Mouse (Mus musculus) lung, embryonic 14.5 days (tissue): Measurements from ENCODE around the gene Mylip. TPM values are rescaled to one million over a fixed set of nuclear protein-coding genes. Genes with fewer than 3 reads are reported as not detected.

ENCODE experiments used
- ATAC-seq: fragments of 200-750 bp; cut with Nextera tagmentation; 2 replicates; pipeline ENCODE4 v1.8.0; 2017; ENCODE audit warnings: mild to moderate bottlenecking, moderate TSS enrichment, moderate library complexity; ENCODE audit not compliant: insufficient read depth
- DNase-seq: peaks from one replicate; pipeline ENCODE4 v3.0.0-alpha.2; 2015
- H3K27ac ChIP-seq: fragments of 300-500 bp; sonication (generic); 2 replicates; pipeline ENCODE4 v1.5.1; 2014; ENCODE audit warnings: low read depth, mild to moderate bottlenecking, moderate library complexity
- H3K27me3 ChIP-seq: fragments of 300-500 bp; sonication (generic); 2 replicates; pipeline ENCODE4 v1.6.1; 2014; ENCODE audit warnings: low read length, control low read depth; ENCODE audit not compliant: insufficient read depth
- H3K36me3 ChIP-seq: fragments of 300-500 bp; sonication (generic); 2 replicates; pipeline ENCODE4 v1.6.1; 2014; ENCODE audit warnings: control low read depth; ENCODE audit not compliant: insufficient read depth
- H3K4me1 ChIP-seq: fragments of 300-500 bp; sonication (generic); 2 replicates; pipeline ENCODE4 v1.6.1; 2014; ENCODE audit warnings: antibody characterized with exemption, control low read depth; ENCODE audit not compliant: insufficient read depth
- H3K4me2 ChIP-seq: fragments of 300-500 bp; sonication (generic); 2 replicates; pipeline ENCODE4 v1.6.1; 2014; ENCODE audit warnings: mild to moderate bottlenecking
- H3K4me3 ChIP-seq: fragments of 300-500 bp; sonication (generic); 2 replicates; pipeline ENCODE4 v1.5.1; 2014; ENCODE audit warnings: low read depth, low read length
- H3K9ac ChIP-seq: fragments of 300-500 bp; sonication (generic); 2 replicates; pipeline ENCODE4 v1.6.1; 2014
- H3K9me3 ChIP-seq: fragments of 300-500 bp; sonication (generic); 2 replicates; pipeline ENCODE4 v1.6.1; 2016; ENCODE audit warnings: low read depth, low read length, control low read depth
- CTCF ChIP-seq: IDR thresholded peaks from 2 replicates; pipeline ENCODE4 v1.5.1; 2016; ENCODE audit warnings: antibody characterized with exemption, low read depth
- WGBS: fragments of 180-500 bp; shearing (Covaris S2); extraction: QIAGEN DNeasy Blood & Tissue Kit; methylation state at CpG from one replicate; pipeline ENCODE4 v1.1.7; 2014; 5-methylcytosine and 5-hydroxymethylcytosine counted together
- polyA plus RNA-seq: library from polyadenylated mRNA; unstranded; fragments of >200 nt; fragmentation: Nextera tagmentation; extraction: Ambion mirVana; gene quantifications from 2 replicates; pipeline ENCODE4 v1.2.1, GENCODE M21; 2014

Mylip gene
- polyA plus RNA-seq, 1 experiment from 2014 or later = 3.8 TPM

GRCm38 (mm10) chr13:45358208-45358607, 31.3 kb upstream of the Mylip start:
- Histone ChIP-seq H3K4me1 (no peaks in the 10 kb centered on the region), H3K4me2 (no peak overlapping the region), H3K36me3 (no peaks in the 10 kb centered on the region), H3K9me3 (no peaks in the 10 kb centered on the region), H3K27ac (no peak overlapping the region), H3K4me3 (no peak overlapping the region), H3K27me3 (no peaks in the 10 kb centered on the region), H3K9ac (no peak overlapping the region)
- 71% methylated on average over 5 of the region's 5 CpGs for whole genome bisulfite sequencing
- no peak for ATAC-seq
- TF ChIP-seq CTCF = no peak
- DNase-seq = no peak

DNA sequence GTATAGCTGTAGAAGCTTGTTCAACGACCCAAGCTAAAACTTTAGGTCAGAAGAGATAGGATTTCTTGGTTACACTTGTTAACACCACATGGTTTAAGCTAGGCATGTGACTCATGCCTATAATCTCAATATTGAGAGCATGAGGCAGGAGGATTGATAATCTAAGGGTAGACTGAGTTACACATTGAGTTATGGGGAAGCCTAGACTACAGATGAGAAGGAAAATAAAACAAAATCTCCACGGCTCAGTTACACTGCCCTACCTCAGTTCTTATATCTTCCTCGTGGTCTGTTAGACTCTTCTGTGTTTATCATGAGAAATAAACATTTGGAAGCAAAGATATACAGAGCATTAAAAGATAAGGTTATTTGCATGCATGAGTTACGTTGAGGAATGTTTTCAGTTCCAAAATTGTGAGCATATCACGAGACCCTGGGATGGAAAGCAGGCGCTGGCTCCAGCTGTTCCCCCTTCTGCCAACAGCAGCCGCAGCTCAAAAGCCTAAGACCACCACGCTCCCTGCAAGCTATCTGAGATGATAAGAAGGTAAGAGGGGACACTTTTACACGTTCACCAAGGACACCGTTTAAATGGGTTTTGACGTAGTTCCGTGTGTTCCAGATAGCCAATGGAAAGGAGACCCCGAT, 30.7 kb upstream of the Mylip start:
- H3K9ac ChIP-seq = no peak overlapping the region
- TF ChIP-seq CTCF = no peak
- H3K4me2 ChIP-seq = no peak overlapping the region
- H3K4me3 ChIP-seq = no peak overlapping the region
- ATAC-seq (peak; percentile 52), DNase-seq (peak; percentile 56)
- WGBS = 44% methylated on average over 13 of the region's 13 CpGs
- no peaks in the 10 kb centered on the region for H3K4me1 ChIP-seq
- no peaks in the 10 kb centered on the region for H3K36me3 ChIP-seq
- no peaks in the 10 kb centered on the region for H3K9me3 ChIP-seq
- no peak overlapping the region for H3K27ac ChIP-seq
- no peaks in the 10 kb centered on the region for H3K27me3 ChIP-seq

DNA sequence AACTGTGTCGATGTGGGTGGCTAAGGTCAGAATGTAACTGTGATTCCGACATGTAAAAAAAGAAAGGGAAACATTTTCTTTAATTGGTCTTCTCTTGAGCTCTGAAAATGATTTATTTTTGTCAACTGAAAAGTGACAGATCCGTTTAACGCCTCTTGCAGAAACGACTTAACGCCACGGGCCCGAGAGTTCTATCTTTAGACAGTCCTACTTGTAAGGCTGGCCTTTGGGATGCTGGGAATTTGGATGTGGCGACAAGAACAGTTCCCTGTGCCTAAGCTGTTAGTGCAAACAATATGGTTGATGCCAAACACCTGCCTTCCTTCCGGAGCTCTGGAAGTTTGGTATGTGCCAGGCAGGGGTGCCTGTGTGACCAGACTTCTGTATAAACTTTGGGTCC, 23.8 kb upstream of the Mylip start:
- TF ChIP-seq CTCF = no peak
- no peak overlapping the region for H3K27ac ChIP-seq
- DNase-seq (no peak), ATAC-seq (no peak)
- no peaks in the 10 kb centered on the region for H3K9me3 ChIP-seq
- 73% methylated on average over 10 of the region's 10 CpGs for WGBS
- H3K4me1 ChIP-seq = no peaks in the 10 kb centered on the region
- no peak overlapping the region for H3K4me3 ChIP-seq
- H3K4me2 ChIP-seq = no peak overlapping the region
- H3K36me3 ChIP-seq = no peaks in the 10 kb centered on the region
- no peaks in the 10 kb centered on the region for H3K27me3 ChIP-seq
- no peak overlapping the region for H3K9ac ChIP-seq

GRCm38 (mm10) chr13:45371673-45372072, 17.9 kb upstream of the Mylip start:
- no peak for TF ChIP-seq CTCF
- Histone ChIP-seq H3K4me3 (no peak overlapping the region), H3K4me1 (no peaks in the 10 kb centered on the region), H3K9ac (no peak overlapping the region), H3K4me2 (no peak overlapping the region), H3K36me3 (no peaks in the 10 kb centered on the region), H3K27ac (no peak overlapping the region), H3K27me3 (no peaks in the 10 kb centered on the region), H3K9me3 (no peaks in the 10 kb centered on the region)
- WGBS = 63% methylated on average over 2 of the region's 2 CpGs
- ATAC-seq (no peak), DNase-seq (no peak)

- ATAC-seq (no peak), DNase-seq (no peak)
- Histone ChIP-seq H3K27ac (no peak overlapping the region), H3K4me1 (no peaks in the 10 kb centered on the region), H3K36me3 (no peaks in the 10 kb centered on the region), H3K9me3 (no peaks in the 10 kb centered on the region), H3K9ac (no peak overlapping the region), H3K27me3 (no peaks in the 10 kb centered on the region), H3K4me3 (no peak overlapping the region), H3K4me2 (no peak overlapping the region)
- 77% methylated on average over 2 of the region's 2 CpGs for WGBS
- no peak for TF ChIP-seq CTCF
These were observed 17.1 kb upstream of the Mylip start for GRCm38 (mm10) chr13:45372456-45372855.

DNA sequence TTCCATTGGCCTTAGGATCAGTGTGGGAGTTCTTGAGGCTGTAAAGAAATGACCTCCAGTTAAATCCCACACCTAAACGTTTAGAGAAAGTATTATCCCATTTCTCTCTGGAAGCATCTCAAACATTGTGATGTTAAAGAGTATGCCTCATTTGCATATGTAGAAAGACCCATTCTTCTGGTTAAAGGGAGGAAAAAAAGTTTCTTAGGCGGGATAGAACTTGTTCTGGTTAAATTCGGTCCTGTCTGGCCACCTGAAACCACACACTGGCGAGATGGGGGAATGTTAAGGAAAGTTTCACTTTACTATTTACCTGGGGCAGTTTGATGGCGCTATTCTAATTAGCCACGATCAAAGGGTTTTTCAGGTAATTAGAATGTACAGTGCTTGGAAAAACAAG, 14.7 kb upstream of the Mylip start:
- WGBS = 44% methylated on average over 6 of the region's 6 CpGs

GRCm38 (mm10) chr13:45382208-45382607, 7.3 kb upstream of the Mylip start:
- no peak overlapping the region for H3K4me2 ChIP-seq
- H3K4me1 ChIP-seq = no peaks in the 10 kb centered on the region
- no peak overlapping the region for H3K27ac ChIP-seq
- H3K36me3 ChIP-seq = no peaks in the 10 kb centered on the region
- H3K9ac ChIP-seq = no peak overlapping the region
- DNase-seq = no peak
- no peak for ATAC-seq
- no peaks in the 10 kb centered on the region for H3K27me3 ChIP-seq
- no peaks in the 10 kb centered on the region for H3K9me3 ChIP-seq
- H3K4me3 ChIP-seq = no peak overlapping the region
- WGBS = 49% methylated on average over 7 of the region's 7 CpGs
- TF ChIP-seq CTCF = no peak

More for the DNA sequence above, 14.7 kb upstream of the Mylip start:
- ATAC-seq = no peak
- no peak for TF ChIP-seq CTCF
- Histone ChIP-seq H3K36me3 (no peaks in the 10 kb centered on the region), H3K9me3 (no peaks in the 10 kb centered on the region), H3K4me3 (no peak overlapping the region), H3K27me3 (no peaks in the 10 kb centered on the region), H3K4me2 (no peak overlapping the region), H3K4me1 (no peaks in the 10 kb centered on the region), H3K9ac (no peak overlapping the region), H3K27ac (no peak overlapping the region)
- no peak for DNase-seq
